Mouse (Mus musculus): ENCODE results near the gene Alkbh6.

Alkbh6 gene

DNA sequence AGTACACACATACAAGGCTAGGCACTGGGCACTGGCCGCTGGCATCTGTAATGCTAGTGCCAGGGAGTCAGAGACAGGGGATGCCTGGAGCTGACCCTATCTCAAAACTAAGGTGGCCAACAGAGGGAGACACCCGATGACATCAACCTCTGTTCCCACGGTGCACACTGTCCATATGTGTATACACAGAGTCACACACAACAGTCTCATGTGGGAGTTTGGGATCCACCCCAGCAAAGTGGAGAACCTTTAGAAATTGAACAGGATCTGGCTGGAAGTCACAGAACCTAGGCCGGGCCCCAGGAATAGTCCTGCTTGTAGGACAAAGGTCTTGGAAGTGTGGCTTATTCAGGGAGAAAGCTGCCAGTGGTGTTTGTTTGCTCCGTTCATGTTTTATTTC, 14.2 kb upstream of the Alkbh6 start:
- no peak for DNase-seq (ENCODE audit: extremely low read depth, insufficient read length, low spot score)

DNA sequence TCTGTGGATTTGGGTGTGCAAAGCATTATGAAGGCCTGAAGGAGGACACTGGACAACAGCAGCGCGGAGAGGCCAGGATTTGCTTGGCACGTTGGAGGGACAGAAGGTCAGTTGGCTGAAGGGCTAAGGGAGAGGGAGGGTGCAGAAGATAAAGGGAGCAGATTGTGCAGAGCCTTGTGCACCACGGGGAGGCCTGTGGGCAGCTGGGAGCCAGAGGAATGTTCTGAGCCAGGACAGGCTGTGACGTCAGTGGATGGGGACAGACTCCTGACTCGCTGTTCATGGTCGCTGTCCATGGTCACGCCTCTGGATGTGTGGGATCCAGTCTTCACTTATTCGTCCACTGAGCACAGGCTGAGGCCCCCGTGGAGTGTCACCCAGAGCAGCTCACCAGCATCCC, 13.4 kb upstream of the Alkbh6 start:
- DNase-seq (ENCODE audit: extremely low read depth, insufficient read length, low spot score), result peak; percentile 25

DNA sequence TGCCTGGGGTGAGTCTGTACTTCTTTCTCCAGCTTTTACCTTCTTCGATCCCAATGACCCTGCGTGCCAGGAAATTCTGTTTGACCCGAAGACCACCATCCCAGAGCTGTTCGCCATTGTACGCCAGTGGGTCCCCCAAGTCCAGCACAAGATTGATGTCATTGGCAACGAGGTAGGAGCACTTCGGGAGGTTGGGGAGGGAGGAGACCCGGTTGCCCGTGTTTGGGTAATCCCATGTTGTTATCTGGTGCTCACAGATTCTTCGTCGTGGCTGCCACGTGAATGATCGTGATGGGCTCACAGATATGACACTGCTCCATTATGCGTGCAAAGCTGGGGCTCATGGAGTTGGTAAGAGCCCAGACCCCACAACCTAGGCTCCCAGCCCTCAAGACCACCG, 11.7 kb upstream of the Alkbh6 start:
- DNase-seq (ENCODE audit: extremely low read depth, insufficient read length, low spot score), result no peak

GRCm38 (mm10) chr7:30297266-30297665, 11.3 kb upstream of the Alkbh6 start:
- DNase-seq (ENCODE audit: extremely low read depth, insufficient read length, low spot score), result no peak

- DNase-seq (ENCODE audit: extremely low read depth, insufficient read length, low spot score), result no peak
These were observed 7.6 kb upstream of the Alkbh6 start for GRCm38 (mm10) chr7:30300914-30301313.

DNA sequence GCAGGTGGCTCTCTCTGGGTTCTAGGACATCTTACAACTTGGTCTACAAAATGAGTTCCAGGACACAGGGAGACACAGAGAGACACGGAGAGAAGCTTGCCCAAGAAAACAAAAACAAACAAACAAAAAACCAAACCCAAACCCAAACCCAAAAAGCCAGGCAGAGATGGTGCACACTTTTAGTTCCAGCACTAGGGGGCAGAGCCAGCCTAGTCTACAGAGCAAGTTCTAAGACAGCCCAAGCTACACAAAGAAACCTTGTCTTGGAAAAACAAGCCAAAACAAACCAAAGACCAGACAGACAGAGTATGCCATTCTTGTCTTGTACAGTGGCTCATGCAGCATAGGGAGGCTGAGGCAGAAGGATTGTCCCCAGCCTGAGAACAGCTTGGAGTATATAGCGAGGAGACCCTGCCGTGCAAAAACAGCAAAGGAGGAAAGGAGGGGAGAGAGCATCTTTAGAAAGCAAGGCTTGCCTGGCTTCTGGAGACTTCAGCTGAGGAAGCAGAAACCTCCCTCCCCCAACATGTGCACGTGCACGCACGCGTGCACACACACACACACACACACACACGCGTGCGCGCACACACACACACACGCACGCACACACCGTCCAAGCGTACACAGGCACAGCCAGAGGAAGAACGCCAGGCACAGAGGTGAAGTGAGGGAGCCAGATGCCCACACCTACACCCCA, 2.3 kb upstream of the Alkbh6 start:
- no peak for DNase-seq (ENCODE audit: extremely low read depth, insufficient read length, low spot score)

GRCm38 (mm10) chr7:30309395-30310129, 1.0 kb downstream of the Alkbh6 start:
- no peak for DNase-seq (ENCODE audit: extremely low read depth, insufficient read length, low spot score)

DNA sequence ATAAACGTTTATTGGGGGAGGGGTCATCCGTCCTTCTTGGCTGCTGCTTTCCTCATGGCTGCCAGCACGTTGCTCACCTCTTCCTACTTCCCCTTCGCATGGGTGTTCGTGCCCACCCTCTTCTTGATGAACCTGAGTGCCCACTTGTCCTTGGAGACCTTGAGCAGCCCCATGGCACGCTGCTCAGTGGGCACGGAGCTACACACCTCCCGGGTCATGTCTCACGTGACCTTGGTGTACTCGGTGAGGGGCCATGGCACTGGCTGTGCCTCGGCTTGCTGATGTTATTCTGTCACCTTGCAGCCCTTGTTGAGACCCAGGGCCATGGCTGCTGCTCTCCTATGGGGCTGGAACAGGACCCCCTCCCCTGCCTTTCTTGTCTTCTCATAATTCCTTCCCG, 1.6 kb downstream of the Alkbh6 start:
- no peak for DNase-seq (ENCODE audit: extremely low read depth, insufficient read length, low spot score)

GRCm38 (mm10) chr7:30313666-30314320, 5.3 kb downstream of the Alkbh6 start:
- DNase-seq (ENCODE audit: extremely low read depth, insufficient read length, low spot score), result no peak

DNA sequence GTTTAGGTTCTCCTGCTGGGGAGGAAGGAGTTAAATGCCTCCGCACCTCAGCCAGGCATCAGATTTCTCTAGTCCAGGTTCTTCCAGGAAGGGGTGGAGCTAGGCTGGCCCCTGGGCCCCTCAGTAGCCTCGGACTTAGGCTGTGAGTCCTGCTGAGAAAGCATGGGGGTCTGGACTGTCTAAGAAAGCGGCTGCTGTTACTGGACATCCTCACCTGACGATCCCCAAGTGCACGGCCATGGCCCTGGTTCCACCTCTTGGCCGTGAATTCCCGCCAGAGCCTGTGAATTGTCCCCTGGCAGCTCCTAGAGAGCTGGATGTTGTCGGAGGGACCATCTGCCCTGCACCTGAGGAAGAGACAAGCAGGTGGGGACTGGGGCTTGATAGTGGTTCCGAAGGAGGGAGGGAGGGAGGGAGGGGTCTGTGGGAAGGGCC, 6.2 kb downstream of the Alkbh6 start, which contains the start of gene Syne4:
Gene Syne4, plus strand, starts transcription at position 87 of the 435 bp plus-strand sequence.
- DNase-seq (ENCODE audit: extremely low read depth, insufficient read length, low spot score), result no peak

DNA sequence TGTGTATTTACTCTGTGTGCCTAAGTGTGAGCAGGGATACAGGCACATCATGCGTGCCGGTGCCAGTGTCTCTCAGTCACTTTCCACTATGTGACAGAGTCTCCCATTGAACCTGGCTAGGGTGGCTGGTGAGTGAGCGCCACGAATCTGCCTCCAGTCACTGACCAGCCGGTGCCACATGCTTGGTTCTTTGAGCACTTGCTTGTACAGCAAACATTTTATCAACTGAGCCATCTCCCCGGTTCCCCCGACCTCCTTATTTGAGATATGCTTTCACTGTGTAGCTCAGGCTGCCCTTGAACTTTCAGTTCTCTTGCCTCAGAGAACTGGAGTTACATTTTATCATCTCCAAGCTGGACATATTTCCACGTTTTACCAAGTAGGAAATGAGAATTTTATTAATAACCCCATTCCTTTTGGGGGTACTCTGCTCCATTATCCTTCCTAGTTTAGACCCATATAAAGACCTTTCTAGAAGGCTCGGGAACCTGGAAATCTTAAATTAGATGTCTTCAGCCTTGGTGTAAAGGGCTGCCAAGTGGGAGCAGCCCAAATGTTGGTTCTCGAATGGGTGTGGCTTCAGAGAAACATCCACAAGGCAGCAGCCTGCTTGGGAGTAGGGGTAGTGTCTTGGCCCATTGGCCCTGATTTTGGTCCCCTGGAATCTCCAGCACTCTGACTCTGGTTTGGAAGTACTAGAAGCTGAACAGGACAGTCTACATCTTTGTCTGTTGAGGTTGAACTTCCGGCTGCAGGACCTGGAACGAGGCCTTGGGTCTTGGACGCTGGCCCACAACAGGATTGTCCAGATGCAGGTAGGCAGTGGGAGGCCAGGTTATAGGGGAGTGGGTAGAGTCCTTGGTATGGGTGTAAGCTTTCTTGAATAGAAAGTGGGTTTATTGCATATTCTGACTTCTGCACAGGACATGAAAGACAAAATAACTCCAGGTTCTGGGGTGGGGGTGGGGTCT, 7.3 kb downstream of the Alkbh6 start:
- DNase-seq (ENCODE audit: extremely low read depth, insufficient read length, low spot score), result no peak

GRCm38 (mm10) chr7:30318142-30318541, 9.6 kb downstream of the Alkbh6 start:
- DNase-seq (ENCODE audit: extremely low read depth, insufficient read length, low spot score), result no peak

DNA sequence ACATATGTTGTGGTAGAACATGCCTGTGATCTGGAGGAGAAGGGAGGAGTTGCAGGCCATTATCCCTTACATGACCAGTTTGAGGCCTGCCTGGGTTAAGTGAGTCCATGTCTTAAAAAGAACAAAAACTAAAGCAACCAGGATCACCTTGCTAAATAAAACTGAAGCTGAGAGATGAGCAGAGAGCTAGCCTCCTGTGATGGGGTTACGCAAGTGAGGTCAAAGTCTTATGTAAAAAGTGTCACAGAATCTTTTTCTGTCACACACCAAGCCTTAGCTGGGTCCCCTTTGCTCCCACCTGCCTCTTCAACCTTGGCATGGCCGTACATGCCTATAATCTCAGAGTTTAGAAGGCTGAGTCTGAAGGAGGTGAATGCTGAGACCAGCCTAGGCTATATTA, 12.4 kb downstream of the Alkbh6 start:
- DNase-seq (ENCODE audit: extremely low read depth, insufficient read length, low spot score), result no peak

DNA sequence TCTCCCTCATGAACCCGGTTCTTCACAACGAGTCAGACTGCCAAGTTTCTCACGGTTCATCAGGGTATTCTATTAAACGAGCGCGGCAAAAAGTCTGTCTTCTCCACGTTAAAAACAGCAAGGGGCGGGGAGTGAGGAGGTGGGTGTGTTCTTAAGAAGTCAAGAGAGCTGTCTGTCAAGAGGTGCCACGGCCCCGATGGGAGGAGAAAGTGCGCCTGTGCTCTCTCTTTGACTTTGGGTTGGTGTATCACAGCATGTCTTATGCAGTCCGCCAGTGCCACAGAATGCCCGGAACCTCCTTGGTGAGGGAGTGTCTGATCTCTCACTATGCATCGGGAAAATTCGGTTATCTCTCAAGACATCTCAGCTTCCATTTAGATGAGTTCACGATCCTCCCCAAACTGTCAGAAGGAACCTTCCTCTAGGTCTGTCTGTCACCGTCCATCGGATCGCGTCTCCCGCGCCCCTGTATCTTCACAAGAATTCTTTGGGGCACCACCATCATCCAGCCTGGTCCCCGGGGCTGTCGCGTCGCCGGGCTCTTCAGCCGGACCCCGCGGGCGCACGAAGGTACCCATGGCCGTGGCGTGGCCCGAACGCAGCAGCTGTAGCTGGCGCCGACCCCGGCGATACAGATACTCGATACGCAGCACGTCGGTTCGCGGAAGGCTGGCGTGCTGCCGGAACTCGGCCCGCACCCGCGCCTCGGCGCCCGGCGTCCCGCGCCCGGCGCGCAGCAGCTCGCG, 13.2 kb downstream of the Alkbh6 start, which contains the start of gene E130208F15Rik:
Gene E130208F15Rik, plus strand, starts transcription at position 202 of the 746 bp plus-strand sequence.
- DNase-seq (ENCODE audit: extremely low read depth, insufficient read length, low spot score), result peak; percentile 73

- peak; percentile 93 for DNase-seq (ENCODE audit: extremely low read depth, insufficient read length, low spot score)
These were observed 13.8 kb downstream of the Alkbh6 start for GRCm38 (mm10) chr7:30322285-30322667.

DNA sequence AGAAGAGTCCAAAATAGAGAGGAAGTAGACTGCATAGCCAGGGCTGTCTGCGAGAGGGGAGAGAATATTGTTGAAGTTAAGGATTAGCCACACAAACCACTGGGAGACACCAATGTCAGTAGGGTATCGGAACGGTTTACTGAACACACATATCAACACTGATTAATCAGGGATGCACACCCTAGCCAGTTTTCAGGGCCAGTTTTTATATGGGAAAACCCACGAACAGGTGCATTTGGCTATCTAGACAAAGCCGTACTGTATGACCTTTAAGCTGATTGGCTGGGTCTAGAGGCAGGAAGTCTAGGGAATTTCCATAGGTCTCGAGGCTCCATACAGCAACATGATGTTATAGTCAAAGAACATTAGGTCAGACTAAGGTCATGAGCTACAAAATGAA, 14.3 kb downstream of the Alkbh6 start:
- DNase-seq (ENCODE audit: extremely low read depth, insufficient read length, low spot score), result no peak

GRCm38 (mm10) chr7:30323795-30324194, 15.3 kb downstream of the Alkbh6 start, which contains the start of gene Sdhaf1:
TSS of gene Sdhaf1 (minus strand) at chr7:30323895.
- no peak for DNase-seq (ENCODE audit: extremely low read depth, insufficient read length, low spot score)

- no peak for DNase-seq (ENCODE audit: extremely low read depth, insufficient read length, low spot score)
These were observed 15.9 kb downstream of the Alkbh6 start for GRCm38 (mm10) chr7:30324300-30324944.

- DNase-seq (ENCODE audit: extremely low read depth, insufficient read length, low spot score), result no peak
These were observed 16.8 kb downstream of the Alkbh6 start for GRCm38 (mm10) chr7:30325364-30325763.

Data from 3134 (cell line).